In genomic region chr8:64444429-64444828, GRCm38 (mm10) we compare ENCODE assay signal across 18 mouse cellular contexts.
"Had no signal": no experiment of that assay in that cellular context is flagged by ENCODE, and none has a peak within 500 bp of the region (broad histone marks: within the 10 kb centered on the region; RNA-seq: fewer than 3 reads in every experiment).

No protein-coding gene starts in this region.

- H3K9me3 ChIP-seq: limb, embryonic 13.5 days; liver, embryonic 15.5 days; lung, embryonic 15.5 days; neural tube, embryonic 13.5 days had no signal

- H3K27me3 ChIP-seq: limb, embryonic 13.5 days; liver, embryonic 15.5 days; lung, embryonic 15.5 days; megakaryocyte, embryonic 14.5 days; neural tube, embryonic 13.5 days had no signal

- DNase-seq: kidney, adult 9 months; kidney, postnatal 36 days; layer of hippocampus, adult 9-11 months; retina, postnatal 1 day; right cerebral cortex, postnatal 4 days; spleen, adult 18-20 months; thymus, postnatal 36 days had no signal

- H3K4me2 ChIP-seq: limb, embryonic 13.5 days; liver, embryonic 11.5 days; liver, embryonic 15.5 days; lung, embryonic 15.5 days; midbrain, embryonic 11.5 days; neural tube, embryonic 13.5 days had no signal

- ATAC-seq: intestine, postnatal 0 days; midbrain, embryonic 16.5 days had no signal

- H3K27ac ChIP-seq: kidney, postnatal 0 days; limb, embryonic 13.5 days; liver, embryonic 15.5 days; lung, embryonic 15.5 days; macrophage; neural tube, embryonic 13.5 days had no signal

- H3K9ac ChIP-seq: limb, embryonic 13.5 days; liver, embryonic 15.5 days; lung, embryonic 15.5 days; neural tube, embryonic 13.5 days had no signal

- H3K4me1 ChIP-seq: liver, embryonic 15.5 days; lung, embryonic 15.5 days; megakaryocyte, embryonic 14.5 days; neural tube, embryonic 13.5 days had no signal

- H3K4me3 ChIP-seq: limb, embryonic 13.5 days; liver, embryonic 15.5 days; lung, embryonic 15.5 days; megakaryocyte, embryonic 14.5 days; neural tube, embryonic 13.5 days had no signal

- H3K36me3 ChIP-seq: limb, embryonic 13.5 days; liver, embryonic 15.5 days; lung, embryonic 15.5 days; neural tube, embryonic 13.5 days had no signal
